Mouse (Mus musculus) erythroblast, embryonic 14.5 days (primary cell): ENCODE measurements at regions not wholly inside any gene's neighbourhood (a gene's known extent, or its start where the extent isn't known, plus 50 kb on each side); places are given as distances from the start of the nearest gene placed in this dataset.

Experiments used
- H3K27me3 ChIP-seq: 2 replicates; pipeline ENCODE4 v1.6.1; 2012; ENCODE audit warnings: inconsistent platforms; ENCODE audit not compliant: control insufficient read depth
- H3K36me3 ChIP-seq: 2 replicates; pipeline ENCODE4 v1.6.1; 2012; ENCODE audit warnings: mild to moderate bottlenecking, inconsistent platforms; ENCODE audit not compliant: control insufficient read depth
- H3K4me1 ChIP-seq: 2 replicates; pipeline ENCODE4 v1.6.1; 2012; ENCODE audit warnings: inconsistent platforms; ENCODE audit not compliant: control insufficient read depth
- H3K4me3 ChIP-seq: replicated peaks from 2 replicates; pipeline ENCODE3; 2012; ENCODE audit warnings: moderate library complexity, mild to moderate bottlenecking, inconsistent platforms
- H3K9me3 ChIP-seq: 2 replicates; pipeline ENCODE4 v1.6.1; 2012; ENCODE audit warnings: low read length, inconsistent platforms, mixed read lengths; ENCODE audit not compliant: control insufficient read depth
- GATA1 ChIP-seq: IDR thresholded peaks from 2 replicates; pipeline ENCODE4 v1.6.1; 2012; ENCODE audit warnings: low read length, inconsistent platforms, mixed read lengths
- TAL1 ChIP-seq: IDR thresholded peaks from 3 replicates; pipeline ENCODE4 v1.6.1; 2012; ENCODE audit warnings: low read length, inconsistent platforms, mixed read lengths

GRCm38 (mm10) chr6:143386597-143387450, 219.8 kb downstream of the Etnk1 start:
- H3K36me3 ChIP-seq: no peaks in the 10 kb centered on the region
- H3K9me3 ChIP-seq: no peaks in the 10 kb centered on the region; the same call in 1 of the 2 replicates
- H3K27me3 ChIP-seq: no peaks in the 10 kb centered on the region
- TF ChIP-seq TAL1 (no peak), GATA1 (no peak)
- H3K4me1 ChIP-seq: no peaks in the 10 kb centered on the region
- H3K4me3 ChIP-seq: no peak overlapping the region

- peaks cover 2% of the 10 kb centered on the region; the same call in 1 of the 2 replicates for H3K9me3 ChIP-seq
- TF ChIP-seq TAL1 (no peak), GATA1 (no peak)
- no peaks in the 10 kb centered on the region for H3K36me3 ChIP-seq
- no peak overlapping the region for H3K4me3 ChIP-seq
- H3K4me1 ChIP-seq: no peaks in the 10 kb centered on the region
- no peaks in the 10 kb centered on the region for H3K27me3 ChIP-seq
Measured at GRCm38 (mm10) chr6:143393543-143394207, 226.7 kb downstream of the Etnk1 start.

GRCm38 (mm10) chr6:143394377-143394776, 227.4 kb downstream of the Etnk1 start:
- TF ChIP-seq TAL1: no peak
- no peak for TF ChIP-seq GATA1
- Histone ChIP-seq H3K36me3 (no peaks in the 10 kb centered on the region), H3K4me3 (no peak overlapping the region)

GRCm38 (mm10) chr6:143401436-143401835, 234.4 kb downstream of the Etnk1 start:
- Histone ChIP-seq H3K27me3 (no peaks in the 10 kb centered on the region), H3K4me1 (no peaks in the 10 kb centered on the region), H3K36me3 (no peaks in the 10 kb centered on the region), H3K9me3 (no peaks in the 10 kb centered on the region), H3K4me3 (no peak overlapping the region)
- TF ChIP-seq GATA1 (no peak), TAL1 (no peak)

More at GRCm38 (mm10) chr6:143394377-143394776, 227.4 kb downstream of the Etnk1 start:
- H3K27me3 ChIP-seq: no peaks in the 10 kb centered on the region
- H3K9me3 ChIP-seq: peaks cover 2% of the 10 kb centered on the region; the same call in 1 of the 2 replicates
- H3K4me1 ChIP-seq: no peaks in the 10 kb centered on the region

- TF ChIP-seq TAL1: no peak
- TF ChIP-seq GATA1: no peak
- Histone ChIP-seq H3K27me3 (no peaks in the 10 kb centered on the region), H3K4me1 (no peaks in the 10 kb centered on the region), H3K36me3 (no peaks in the 10 kb centered on the region), H3K9me3 (no peaks in the 10 kb centered on the region), H3K4me3 (no peak overlapping the region)
Measured at GRCm38 (mm10) chr6:143401921-143402320, 234.9 kb downstream of the Etnk1 start.

GRCm38 (mm10) chr6:143402766-143403165, 235.7 kb downstream of the Etnk1 start:
- H3K27me3 ChIP-seq: no peaks in the 10 kb centered on the region
- no peak overlapping the region for H3K4me3 ChIP-seq
- H3K4me1 ChIP-seq: no peaks in the 10 kb centered on the region
- no peak for TF ChIP-seq TAL1
- no peak for TF ChIP-seq GATA1
- H3K36me3 ChIP-seq: no peaks in the 10 kb centered on the region
- no peaks in the 10 kb centered on the region for H3K9me3 ChIP-seq

- no peaks in the 10 kb centered on the region for H3K9me3 ChIP-seq
Measured at GRCm38 (mm10) chr6:143404521-143404920, 237.5 kb downstream of the Etnk1 start.

GRCm38 (mm10) chr6:143412056-143412455, 245.0 kb downstream of the Etnk1 start:
- H3K9me3 ChIP-seq: peaks cover 17% of the 10 kb centered on the region
- no peaks in the 10 kb centered on the region for H3K27me3 ChIP-seq
- H3K4me1 ChIP-seq: no peaks in the 10 kb centered on the region
- H3K36me3 ChIP-seq: no peaks in the 10 kb centered on the region
- TF ChIP-seq GATA1: no peak
- no peak for TF ChIP-seq TAL1
- H3K4me3 ChIP-seq: no peak overlapping the region

More at GRCm38 (mm10) chr6:143404521-143404920, 237.5 kb downstream of the Etnk1 start:
- no peak for TF ChIP-seq GATA1
- no peak for TF ChIP-seq TAL1
- H3K36me3 ChIP-seq: no peaks in the 10 kb centered on the region
- no peaks in the 10 kb centered on the region for H3K27me3 ChIP-seq
- H3K4me1 ChIP-seq: no peaks in the 10 kb centered on the region
- H3K4me3 ChIP-seq: no peak overlapping the region

- no peaks in the 10 kb centered on the region for H3K4me1 ChIP-seq
- H3K9me3 ChIP-seq: peaks cover 17% of the 10 kb centered on the region
- no peaks in the 10 kb centered on the region for H3K27me3 ChIP-seq
- H3K4me3 ChIP-seq: no peak overlapping the region
- no peaks in the 10 kb centered on the region for H3K36me3 ChIP-seq
- TF ChIP-seq TAL1 (no peak), GATA1 (no peak)
Measured at GRCm38 (mm10) chr6:143412721-143413120, 245.7 kb downstream of the Etnk1 start.
